In genomic region chr2:165503259-165504203, GRCm38 (mm10) we compare ENCODE assay signal across 9 mouse cellular contexts. TPM values are rescaled to one million over a fixed set of nuclear protein-coding genes. Genes with fewer than 3 reads are reported as not detected.
DNase-seq lines count a peak whose midpoint lies in the region; ATAC-seq and TF ChIP-seq lines count a peak whose summit lies in the region.
"Had no signal": no experiment of that assay in that cellular context is flagged by ENCODE, and none has a peak within 500 bp of the region (broad histone marks: within the 10 kb centered on the region; RNA-seq: fewer than 3 reads in every experiment).

Slc2a10 (plus strand) TSS chr2:165503787.

- H3K9me3 ChIP-seq in intestine, embryonic 16.5 days (ENCODE audit: control insufficient read depth, low read length): no peaks in the 10 kb centered on the region
- no peaks in the 10 kb centered on the region for H3K9me3 ChIP-seq in lung, embryonic 16.5 days (ENCODE audit: control insufficient read depth, low read length)

- H3K4me1 ChIP-seq in intestine, embryonic 16.5 days (ENCODE audit: control insufficient read depth, insufficient read depth, low read length): peaks cover 10% of the 10 kb centered on the region
- peaks cover 28% of the 10 kb centered on the region for H3K4me1 ChIP-seq in lung, embryonic 16.5 days (replicated peaks; ENCODE audit: control insufficient read depth, insufficient read depth, low read length)
- H3K4me1 ChIP-seq in small intestine, adult 2 months (ENCODE audit: control insufficient read depth, insufficient read depth, insufficient read length, low read length): peaks cover 8% of the 10 kb centered on the region

- peak within 1 kb of the TSS; percentile 74 for H3K9ac ChIP-seq in intestine, embryonic 16.5 days (ENCODE audit: low read depth, low read length)
- peak within 1 kb of the TSS; percentile 72 for H3K9ac ChIP-seq in lung, embryonic 16.5 days (ENCODE audit: low read length)

- no peaks in the 10 kb centered on the region for H3K36me3 ChIP-seq in intestine, embryonic 16.5 days (ENCODE audit: control insufficient read depth, insufficient read depth, low read length)
- H3K36me3 ChIP-seq in lung, embryonic 16.5 days (ENCODE audit: control insufficient read depth, insufficient read depth, low read length): no peaks in the 10 kb centered on the region
- H3K36me3 ChIP-seq in small intestine, adult 2 months (ENCODE audit: control insufficient read depth, insufficient read depth, low read length): no peaks in the 10 kb centered on the region

- 5% methylated on average over 30 of the region's 32 CpGs for WGBS in intestine, embryonic 16.5 days
- 1% methylated on average over 24 of the region's 32 CpGs for WGBS in lung, embryonic 16.5 days
- 2% methylated on average over 27 of the region's 32 CpGs for WGBS in small intestine, adult 2 months

- H3K27ac ChIP-seq in intestine, embryonic 16.5 days (ENCODE audit: low read length): peak within 1 kb of the TSS; percentile 41
- H3K27ac ChIP-seq in lung, embryonic 16.5 days (ENCODE audit: low read length): peak within 1 kb of the TSS; percentile 53
- peak within 1 kb of the TSS; percentile 0; the same call in 1 of the 2 replicates for H3K27ac ChIP-seq in small intestine, adult 2 months (ENCODE audit: insufficient read depth, low read depth, low read length)

- TF ChIP-seq CTCF in small intestine, adult 2 months (IDR thresholded peaks at IDR 0.05; ENCODE audit: extremely low read depth, insufficient read length, insufficient replicate concordance, low read depth, low read length): no peak

- DNase-seq in Muller cell, postnatal 12 days (ENCODE audit: inconsistent ontology term): peak; percentile 53
- peak; percentile 38 for DNase-seq in embryo, embryonic 10 days (ENCODE audit: low spot score)
- peak; percentile 98 for DNase-seq in heart, adult 11 months
- DNase-seq in layer of hippocampus, adult 18-20 months (ENCODE audit: low spot score in 2 of 2): no peak
- DNase-seq in spleen, adult 18-20 months: no peak

- peak within 1 kb of the TSS; percentile 50 for H3K4me3 ChIP-seq in intestine, embryonic 16.5 days (ENCODE audit: low read length)
- H3K4me3 ChIP-seq in lung, embryonic 16.5 days (ENCODE audit: low read length): peak within 1 kb of the TSS; percentile 50
- H3K4me3 ChIP-seq in small intestine, adult 2 months (ENCODE audit: low read depth, low read length): peak within 1 kb of the TSS; percentile 66

- TF ChIP-seq POLR2A in small intestine, adult 2 months (IDR thresholded peaks at IDR 0.05; ENCODE audit: low read depth, low read length): no peak

- ATAC-seq in intestine, embryonic 16.5 days: peak; percentile 83
- peak; percentile 86 for ATAC-seq in lung, embryonic 16.5 days (ENCODE audit: low read depth)

- peak within 1 kb of the TSS; percentile 71 for H3K4me2 ChIP-seq in intestine, embryonic 16.5 days (ENCODE audit: low read depth, low read length)
- H3K4me2 ChIP-seq in lung, embryonic 16.5 days (ENCODE audit: low read depth, low read length): peak within 1 kb of the TSS; percentile 75

- no peaks in the 10 kb centered on the region for H3K27me3 ChIP-seq in intestine, embryonic 16.5 days (replicated peaks; ENCODE audit: control insufficient read depth, insufficient read depth, low read length)
- no peaks in the 10 kb centered on the region for H3K27me3 ChIP-seq in lung, embryonic 16.5 days (ENCODE audit: control insufficient read depth, insufficient read depth, low read depth, low read length)
- no peaks in the 10 kb centered on the region for H3K27me3 ChIP-seq in small intestine, adult 2 months (ENCODE audit: control insufficient read depth, insufficient read depth, low read length)

RNA-seq across cellular contexts. Expression of gene Slc2a10, which starts in this region (rescaled TPM):
- polyA plus RNA-seq in intestine, embryonic 16.5 days (2015; fragmentation: Nextera tagmentation; extraction: Ambion mirVana): 4.0 and 5.3 TPM in 2 replicates
- 12.7 and 13.1 TPM in 2 replicates for polyA plus RNA-seq in lung, embryonic 16.5 days (2015; fragmentation: Nextera tagmentation; extraction: Ambion mirVana)
- 3.9 and 6.1 TPM in 2 replicates for polyA plus RNA-seq in small intestine, adult 2 months (2012; rRNA removed)
- total RNA-seq in layer of hippocampus, adult 18-20 months (2021): 1 to 10 TPM in 1 of 2 experiments, under 1 TPM in 1; 0.99 to 1.5 TPM
- total RNA-seq: neutrophil, adult 5-6 weeks had no signal

Comparison
In these comparisons a context has a peak if more than half of its experiments do, and no peak if none do; other contexts are left out.
1. DNase-seq: peak in Muller cell, postnatal 12 days (single experiment), embryo, embryonic 10 days (single experiment) and heart, adult 11 months (single experiment); none in layer of hippocampus, adult 18-20 months (0 of 2) and spleen, adult 18-20 months (0 of 2).
2. H3K27ac ChIP-seq: peak in every context shown above with its lines; median percentile 53 in lung, embryonic 16.5 days; 41 in intestine, embryonic 16.5 days; 0 in small intestine, adult 2 months.
3. Peak in every context shown above with its lines, with median percentiles within 50 percentile points of each other: H3K4me3 ChIP-seq.